Mouse (Mus musculus) hindbrain, embryonic 15.5 days (tissue): ENCODE results near the gene Cfap44. TPM values are rescaled to one million over a fixed set of nuclear protein-coding genes. Genes with fewer than 3 reads are reported as not detected.

ENCODE experiments used
- ATAC-seq: fragments of 200-750 bp; cut with Nextera tagmentation; 2 replicates; pipeline ENCODE4 v1.8.0; 2017; ENCODE audit warnings: low read depth, moderate number of reproducible peaks, moderate TSS enrichment; ENCODE audit not compliant: low FRiP score
- H3K27ac ChIP-seq: fragments of 300-500 bp; sonication (generic); replicated peaks from 2 replicates; pipeline ENCODE4 v1.5.1; 2015; ENCODE audit warnings: mild to moderate bottlenecking, inconsistent platforms
- H3K27me3 ChIP-seq: fragments of 300-500 bp; sonication (generic); 2 replicates; pipeline ENCODE4 v1.6.1; 2015; ENCODE audit warnings: control low read depth, inconsistent platforms
- H3K36me3 ChIP-seq: fragments of 300-500 bp; sonication (generic); 2 replicates; pipeline ENCODE4 v1.6.1; 2015; ENCODE audit warnings: control low read depth, inconsistent platforms
- H3K4me1 ChIP-seq: fragments of 300-500 bp; sonication (generic); replicated peaks from 2 replicates; pipeline ENCODE4 v1.6.1; 2015; ENCODE audit warnings: control low read depth, inconsistent platforms
- H3K4me2 ChIP-seq: fragments of 300-500 bp; sonication (generic); 2 replicates; pipeline ENCODE4 v1.6.1; 2015; ENCODE audit warnings: moderate library complexity, mild to moderate bottlenecking, inconsistent platforms
- H3K4me3 ChIP-seq: fragments of 300-500 bp; sonication (generic); 2 replicates; pipeline ENCODE4 v1.5.1; 2015; ENCODE audit warnings: mild to moderate bottlenecking, inconsistent platforms
- H3K9ac ChIP-seq: fragments of 300-500 bp; sonication (generic); 2 replicates; pipeline ENCODE4 v1.6.1; 2015; ENCODE audit warnings: inconsistent platforms
- H3K9me3 ChIP-seq: fragments of 300-500 bp; sonication (generic); 2 replicates; pipeline ENCODE4 v1.6.1; 2016; ENCODE audit warnings: control low read depth, inconsistent platforms
- WGBS: fragments of 180-500 bp; shearing (Covaris S2); methylation state at CpG from one replicate; pipeline ENCODE4 v1.1.7; 2015; 5-methylcytosine and 5-hydroxymethylcytosine counted together
- polyA plus RNA-seq: library from polyadenylated mRNA; unstranded; fragments of >200 nt; fragmentation: Nextera tagmentation; extraction: Ambion mirVana; gene quantifications from 2 replicates; pipeline ENCODE4 v1.2.1, GENCODE M21; 2015

The Cfap44 gene
- polyA plus RNA-seq, 1 experiment from 2014 or later, result 5.1 TPM

- no peaks in the 10 kb centered on the region for H3K9me3 ChIP-seq
- peak overlapping the region; percentile 55 for H3K27ac ChIP-seq
- H3K36me3 ChIP-seq, result no peaks in the 10 kb centered on the region
- H3K27me3 ChIP-seq, result no peaks in the 10 kb centered on the region
- H3K9ac ChIP-seq, result no peak overlapping the region
- H3K4me1 ChIP-seq, result no peaks in the 10 kb centered on the region; the same call in 1 of the 2 replicates
- WGBS, result 17% methylated on average over 2 of the region's 2 CpGs
- H3K4me2 ChIP-seq, result no peak overlapping the region
- H3K4me3 ChIP-seq, result no peak overlapping the region
- ATAC-seq, result peak; percentile 85
Measured at GRCm38 (mm10) chr16:44383549-44383948, 11.0 kb upstream of the Cfap44 start.

GRCm38 (mm10) chr16:44384251-44384650, 10.3 kb upstream of the Cfap44 start:
- no peaks in the 10 kb centered on the region for H3K27me3 ChIP-seq
- ATAC-seq, result no peak
- H3K4me3 ChIP-seq, result no peak overlapping the region
- no peak overlapping the region for H3K27ac ChIP-seq
- no peak overlapping the region for H3K9ac ChIP-seq
- WGBS, result 77% methylated on average over 1 of the region's 1 CpGs
- no peaks in the 10 kb centered on the region for H3K9me3 ChIP-seq
- H3K4me2 ChIP-seq, result no peak overlapping the region
- 0 out of 2 replicates have a peak, but pooled peaks cover 4% of the 10 kb centered on the region for H3K36me3 ChIP-seq
- H3K4me1 ChIP-seq, result no peaks in the 10 kb centered on the region; the same call in 1 of the 2 replicates

GRCm38 (mm10) chr16:44391877-44392548, 2.6 kb upstream of the Cfap44 start:
- Histone ChIP-seq H3K4me2 (no peak overlapping the region), H3K4me1 (peaks cover 13% of the 10 kb centered on the region)
- 35% methylated on average over 9 of the region's 9 CpGs for WGBS

GRCm38 (mm10) chr16:44404933-44405332, 10.3 kb downstream of the Cfap44 start:
- ATAC-seq, result no peak
- WGBS, result 97% methylated on average over 5 of the region's 5 CpGs
- Histone ChIP-seq H3K4me1 (no peaks in the 10 kb centered on the region), H3K4me2 (no peak overlapping the region), H3K9me3 (no peaks in the 10 kb centered on the region), H3K27ac (no peak overlapping the region), H3K9ac (no peak overlapping the region), H3K4me3 (no peak overlapping the region), H3K27me3 (no peaks in the 10 kb centered on the region), H3K36me3 (no peaks in the 10 kb centered on the region)

More at GRCm38 (mm10) chr16:44391877-44392548, 2.6 kb upstream of the Cfap44 start:
- Histone ChIP-seq H3K9ac (no peak overlapping the region), H3K4me3 (no peak overlapping the region), H3K27ac (no peak overlapping the region), H3K36me3 (0 out of 2 replicates have a peak, but pooled peaks cover 5% of the 10 kb centered on the region), H3K27me3 (no peaks in the 10 kb centered on the region), H3K9me3 (no peaks in the 10 kb centered on the region)
- no peak for ATAC-seq

- WGBS, result 93% methylated on average over 5 of the region's 5 CpGs
- Histone ChIP-seq H3K9me3 (no peaks in the 10 kb centered on the region), H3K4me3 (no peak overlapping the region), H3K4me2 (no peak overlapping the region), H3K27me3 (no peaks in the 10 kb centered on the region), H3K9ac (no peak overlapping the region), H3K4me1 (no peaks in the 10 kb centered on the region), H3K27ac (no peak overlapping the region), H3K36me3 (no peaks in the 10 kb centered on the region)
- ATAC-seq, result no peak
Measured at GRCm38 (mm10) chr16:44407211-44407610, 12.6 kb downstream of the Cfap44 start.

- H3K4me3 ChIP-seq, result no peak overlapping the region
- H3K4me1 ChIP-seq, result no peaks in the 10 kb centered on the region
- ATAC-seq, result no peak
- 98% methylated on average over 2 of the region's 2 CpGs for WGBS
- no peaks in the 10 kb centered on the region for H3K36me3 ChIP-seq
- H3K9ac ChIP-seq, result no peak overlapping the region
- no peak overlapping the region for H3K4me2 ChIP-seq
- no peak overlapping the region for H3K27ac ChIP-seq
- H3K9me3 ChIP-seq, result no peaks in the 10 kb centered on the region
- H3K27me3 ChIP-seq, result no peaks in the 10 kb centered on the region
Measured at GRCm38 (mm10) chr16:44408290-44408689, 13.7 kb downstream of the Cfap44 start.

GRCm38 (mm10) chr16:44410176-44410575, 15.6 kb downstream of the Cfap44 start:
- no peaks in the 10 kb centered on the region for H3K27me3 ChIP-seq

GRCm38 (mm10) chr16:44417596-44417995, 23.0 kb downstream of the Cfap44 start:
- H3K4me2 ChIP-seq, result no peak overlapping the region
- no peak for ATAC-seq
- H3K4me1 ChIP-seq, result no peaks in the 10 kb centered on the region
- no peaks in the 10 kb centered on the region for H3K36me3 ChIP-seq
- no peaks in the 10 kb centered on the region for H3K27me3 ChIP-seq
- H3K9me3 ChIP-seq, result no peaks in the 10 kb centered on the region
- no peak overlapping the region for H3K9ac ChIP-seq
- WGBS, result 74% methylated on average over 8 of the region's 8 CpGs
- H3K27ac ChIP-seq, result no peak overlapping the region
- no peak overlapping the region for H3K4me3 ChIP-seq

More at GRCm38 (mm10) chr16:44410176-44410575, 15.6 kb downstream of the Cfap44 start:
- 75% methylated on average over 6 of the region's 6 CpGs for WGBS
- no peak for ATAC-seq
- H3K36me3 ChIP-seq, result no peaks in the 10 kb centered on the region
- no peak overlapping the region for H3K27ac ChIP-seq
- H3K4me3 ChIP-seq, result no peak overlapping the region
- no peaks in the 10 kb centered on the region for H3K9me3 ChIP-seq
- no peaks in the 10 kb centered on the region for H3K4me1 ChIP-seq
- H3K4me2 ChIP-seq, result no peak overlapping the region
- H3K9ac ChIP-seq, result no peak overlapping the region

- no peaks in the 10 kb centered on the region for H3K36me3 ChIP-seq
- 0 out of 2 replicates have a peak, but pooled peaks cover 5% of the 10 kb centered on the region for H3K4me1 ChIP-seq
- no peak overlapping the region for H3K9ac ChIP-seq
- H3K27me3 ChIP-seq, result no peaks in the 10 kb centered on the region
- no peak for ATAC-seq
- 90% methylated on average over 8 of the region's 8 CpGs for WGBS
- H3K9me3 ChIP-seq, result no peaks in the 10 kb centered on the region
- no peak overlapping the region for H3K27ac ChIP-seq
- no peak overlapping the region for H3K4me2 ChIP-seq
- no peak overlapping the region for H3K4me3 ChIP-seq
Measured at GRCm38 (mm10) chr16:44421735-44422134, 27.1 kb downstream of the Cfap44 start.

GRCm38 (mm10) chr16:44423499-44423898, 28.9 kb downstream of the Cfap44 start:
- 0 out of 2 replicates have a peak, but pooled peaks cover 5% of the 10 kb centered on the region for H3K4me1 ChIP-seq
- H3K27me3 ChIP-seq, result no peaks in the 10 kb centered on the region
- no peak overlapping the region for H3K4me3 ChIP-seq
- H3K9me3 ChIP-seq, result no peaks in the 10 kb centered on the region
- no peak overlapping the region for H3K27ac ChIP-seq
- WGBS, result 31% methylated on average over 3 of the region's 3 CpGs
- H3K9ac ChIP-seq, result no peak overlapping the region
- ATAC-seq, result no peak
- H3K36me3 ChIP-seq, result no peaks in the 10 kb centered on the region
- no peak overlapping the region for H3K4me2 ChIP-seq

- Histone ChIP-seq H3K9ac (no peak overlapping the region), H3K36me3 (no peaks in the 10 kb centered on the region), H3K4me2 (no peak overlapping the region), H3K27ac (no peak overlapping the region), H3K4me3 (no peak overlapping the region), H3K27me3 (no peaks in the 10 kb centered on the region), H3K9me3 (no peaks in the 10 kb centered on the region), H3K4me1 (0 out of 2 replicates have a peak, but pooled peaks cover 2% of the 10 kb centered on the region)
- no peak for ATAC-seq
- WGBS, result 88% methylated on average over 5 of the region's 5 CpGs
Measured at GRCm38 (mm10) chr16:44428456-44428855, 33.9 kb downstream of the Cfap44 start.

- H3K4me2 ChIP-seq, result peak overlapping the region; percentile 32
- peak; percentile 71; the same call in 1 of the 2 replicates for ATAC-seq
- no peaks in the 10 kb centered on the region for H3K4me1 ChIP-seq
- H3K4me3 ChIP-seq, result 0 out of 2 replicates have a peak overlapping the region, but pooled peaks have one; percentile 13
- 26% methylated on average over 7 of the region's 7 CpGs for WGBS
- no peak overlapping the region for H3K9ac ChIP-seq
- no peaks in the 10 kb centered on the region for H3K27me3 ChIP-seq
- H3K9me3 ChIP-seq, result no peaks in the 10 kb centered on the region
- no peaks in the 10 kb centered on the region for H3K36me3 ChIP-seq
- H3K27ac ChIP-seq, result no peak overlapping the region; the same call in 1 of the 2 replicates
Measured at GRCm38 (mm10) chr16:44430021-44430420, 35.4 kb downstream of the Cfap44 start.
